Mouse (Mus musculus): ENCODE results near the gene Sntn. TPM values are rescaled to one million over a fixed set of nuclear protein-coding genes. Genes with fewer than 3 reads are reported as not detected.

The Sntn gene
- not detected in 2 replicates for polyA plus RNA-seq (2012; rRNA removed)

GRCm38 (mm10) chr14:13670576-13670975 is at the start of gene Sntn:
Sntn (plus strand) TSS chr14:13670876.

Other genes starting within 250 kb of the Sntn start
- gene Gm281, start 243.6 kb downstream of the Sntn start, polyA plus RNA-seq (2012; rRNA removed) = not detected in 2 replicates

All from stomach, adult 2 months (tissue).